Mouse (Mus musculus): ENCODE results near the gene Stac3.

Stac3 gene

DNA sequence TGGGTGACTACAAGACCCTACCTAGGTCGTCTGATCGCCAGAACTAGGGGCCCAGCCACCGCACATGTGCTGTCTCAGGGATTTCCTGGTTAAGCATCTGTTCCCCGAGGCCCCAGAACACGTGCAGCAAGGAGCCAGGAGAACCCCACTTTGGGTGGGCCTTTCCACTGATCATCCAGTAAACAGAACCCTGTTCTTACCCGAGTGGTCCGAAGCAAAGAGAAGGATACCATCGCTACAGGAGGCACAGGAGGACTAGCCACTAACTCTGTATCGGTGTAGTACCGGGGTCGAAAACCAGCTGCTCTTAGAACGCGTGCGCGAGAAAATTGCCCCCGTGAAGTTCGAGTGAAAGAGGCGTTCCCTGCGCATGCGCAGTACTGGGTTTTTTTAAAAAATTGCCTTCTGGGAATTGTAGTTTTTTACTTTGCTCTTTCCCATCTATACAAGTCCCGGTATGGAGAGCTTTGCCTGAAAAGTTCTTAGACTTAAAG is 20.6 kb downstream of the Stac3 start, which contains the start of gene Shmt2:
Gene Shmt2, minus strand, starts transcription at position 357 of the 494 bp plus-strand sequence.
- DNase-seq (ENCODE audit: low spot score in 2 of 2): peak; percentile 79 to 90

- DNase-seq (ENCODE audit: low spot score in 2 of 2): no peak
These were observed 23.3 kb downstream of the Stac3 start for GRCm38 (mm10) chr10:127524646-127525255.

DNA sequence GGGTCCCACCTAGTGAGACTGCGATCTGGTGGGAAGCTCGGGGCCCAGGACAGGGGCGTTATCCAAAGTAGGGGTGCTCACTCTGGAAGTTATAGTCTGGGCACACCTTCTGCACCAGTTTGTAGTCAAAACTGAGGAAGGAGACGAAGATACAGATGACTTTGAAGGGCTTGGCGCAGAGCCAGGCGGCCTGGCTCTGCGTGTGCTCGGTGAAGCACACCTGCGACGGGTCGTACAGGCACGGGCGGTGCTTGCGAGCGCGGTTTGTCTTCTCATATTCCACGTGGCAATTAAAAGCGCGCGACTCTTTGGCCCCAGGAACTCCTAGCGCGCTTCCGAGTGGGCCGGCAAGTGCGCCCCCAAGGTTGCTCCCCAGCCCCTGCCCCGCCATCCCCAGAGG is 24.6 kb downstream of the Stac3 start:
- no peak for DNase-seq (ENCODE audit: low spot score in 2 of 2)

DNA sequence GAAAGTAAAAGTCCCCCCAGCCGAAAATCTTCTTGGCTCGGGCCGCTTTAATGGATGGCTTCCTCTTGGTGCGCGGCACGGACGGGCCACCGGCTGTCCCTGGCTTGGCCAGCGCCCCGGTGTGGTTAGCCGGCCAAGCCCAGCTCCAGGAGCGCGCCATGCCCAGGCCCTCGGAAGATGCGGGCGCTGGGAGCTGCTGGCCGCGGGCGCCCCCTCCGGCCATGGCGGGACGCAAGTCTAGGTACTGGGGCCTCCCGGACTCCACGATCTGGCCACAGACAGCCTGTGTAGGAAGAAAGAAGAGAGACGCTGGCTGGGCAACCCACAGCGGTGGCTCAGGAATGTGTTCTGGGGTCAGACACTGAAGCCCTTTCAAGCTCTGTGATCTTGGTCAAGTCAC is 25.2 kb downstream of the Stac3 start:
- no peak for DNase-seq (ENCODE audit: low spot score in 2 of 2)

- no peak for DNase-seq (ENCODE audit: low spot score in 2 of 2)
These were observed 26.0 kb downstream of the Stac3 start for GRCm38 (mm10) chr10:127527481-127527880.

DNA sequence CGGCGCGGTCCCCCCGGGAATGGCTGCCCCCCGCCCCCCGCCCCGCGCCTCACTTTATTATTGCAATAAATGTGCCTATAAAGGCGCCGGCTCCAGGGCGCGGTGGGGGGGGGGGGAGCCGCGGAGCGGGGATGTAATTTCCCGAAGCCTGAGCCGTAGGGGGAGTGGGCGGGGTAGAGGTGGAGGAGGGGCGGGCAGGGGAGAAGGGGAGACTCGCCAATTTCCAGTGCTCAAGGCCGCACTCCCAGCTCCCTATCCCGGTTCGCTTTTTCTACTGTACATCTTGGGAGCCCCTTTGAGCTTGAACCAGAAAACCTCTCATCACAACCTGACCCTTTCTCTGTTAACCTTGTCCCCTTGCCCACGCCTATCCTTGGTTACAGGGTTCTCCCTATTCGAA is 29.5 kb downstream of the Stac3 start:
- no peak for DNase-seq (ENCODE audit: low spot score in 2 of 2)

- DNase-seq (ENCODE audit: low spot score in 2 of 2): no peak
These were observed 30.1 kb downstream of the Stac3 start for GRCm38 (mm10) chr10:127531548-127531947.

DNA sequence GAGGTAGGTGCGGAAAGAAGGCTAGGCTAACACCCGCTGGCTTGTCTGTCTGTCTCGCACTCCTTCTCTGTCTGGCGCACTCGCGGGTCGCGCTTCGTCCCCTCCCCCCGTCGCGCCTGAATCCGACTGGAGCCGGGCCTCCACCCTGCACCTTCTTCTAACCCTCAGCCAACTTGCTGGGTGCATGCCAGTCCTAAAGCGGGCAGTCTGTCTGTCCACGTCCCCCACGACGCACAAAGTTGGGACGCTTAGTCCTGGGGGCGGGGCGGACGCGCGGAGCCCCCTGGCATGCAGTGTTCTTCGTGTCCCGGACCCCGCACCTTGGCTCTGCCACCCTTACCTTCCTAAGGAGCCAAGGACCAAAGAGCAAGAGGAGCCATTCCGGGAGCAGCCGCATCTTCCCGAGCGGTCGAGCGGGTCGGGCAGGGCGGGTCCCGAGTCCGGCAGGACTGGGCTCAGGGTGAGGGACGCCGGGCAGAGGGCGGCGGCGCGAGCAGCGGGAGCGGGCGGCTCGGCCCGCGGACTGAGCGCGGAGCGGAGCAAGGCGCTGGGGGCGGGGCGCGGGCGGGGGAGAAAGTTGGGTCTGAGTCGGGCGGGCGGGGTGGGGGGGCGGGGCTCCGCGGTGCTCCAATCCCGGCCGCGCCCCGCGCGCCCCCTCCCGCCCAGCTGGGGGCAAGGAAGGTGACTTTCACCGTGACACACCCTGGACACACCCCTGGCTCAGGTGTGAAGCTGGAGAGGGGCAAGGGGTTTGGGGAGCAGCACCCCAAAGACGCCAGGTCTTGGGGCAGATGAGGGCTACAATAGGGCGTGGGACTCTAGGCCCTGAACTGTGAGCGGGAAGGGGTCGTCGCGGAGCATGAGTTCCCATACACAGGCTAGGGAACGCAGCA is 32.8 kb downstream of the Stac3 start, which contains the start of gene Nxph4:
Gene Nxph4, minus strand, starts transcription at position 524 of the 893 bp plus-strand sequence.
- DNase-seq (ENCODE audit: low spot score in 2 of 2): no peak

GRCm38 (mm10) chr10:127534929-127535384 is 33.5 kb downstream of the Stac3 start:
- DNase-seq (ENCODE audit: low spot score in 2 of 2): no peak

DNA sequence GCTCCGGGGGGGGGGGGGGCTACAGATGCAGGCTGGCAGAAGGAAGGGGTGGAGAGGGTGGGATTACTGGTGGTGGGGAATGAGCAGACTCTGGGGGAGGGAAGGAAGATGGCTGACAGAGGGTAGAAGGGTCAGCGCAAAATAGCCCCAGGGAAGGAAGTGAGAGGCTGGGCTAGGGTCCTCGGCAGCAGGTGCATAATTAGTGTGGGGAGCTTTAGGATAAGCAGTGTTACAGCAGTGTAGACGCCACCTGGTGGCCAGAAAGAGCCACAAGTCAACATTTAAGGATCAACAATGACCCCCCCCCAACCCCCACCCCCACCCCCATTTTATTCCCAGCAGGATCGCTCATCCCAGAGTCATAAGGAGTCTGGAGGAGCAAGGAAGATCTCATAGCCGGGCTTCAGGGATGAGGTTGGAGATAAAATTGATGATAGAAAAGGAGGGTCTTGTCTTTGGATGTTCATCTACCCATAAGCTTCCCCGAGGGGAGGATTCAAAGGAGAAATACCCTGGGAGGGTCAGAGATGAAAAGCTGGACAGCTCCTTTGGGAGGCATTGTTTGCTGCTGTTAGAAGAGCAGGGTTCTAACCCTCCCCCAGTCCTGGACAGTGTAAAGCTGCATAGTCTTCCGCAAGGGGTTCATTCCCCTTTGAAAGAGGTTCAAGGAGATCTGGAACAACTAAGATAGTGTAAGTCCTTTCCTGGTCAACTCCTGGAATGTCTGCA is 35.3 kb downstream of the Stac3 start:
- peak in 1 of 2 experiments; percentile 52 for DNase-seq (ENCODE audit: low spot score in 2 of 2)

GRCm38 (mm10) chr10:127537854-127538583 is 36.5 kb downstream of the Stac3 start:
- DNase-seq (ENCODE audit: low spot score in 2 of 2): peak; percentile 80 to 88

GRCm38 (mm10) chr10:127541510-127541909 is 40.0 kb downstream of the Stac3 start:
- no peak for DNase-seq (ENCODE audit: low spot score in 2 of 2)

DNA sequence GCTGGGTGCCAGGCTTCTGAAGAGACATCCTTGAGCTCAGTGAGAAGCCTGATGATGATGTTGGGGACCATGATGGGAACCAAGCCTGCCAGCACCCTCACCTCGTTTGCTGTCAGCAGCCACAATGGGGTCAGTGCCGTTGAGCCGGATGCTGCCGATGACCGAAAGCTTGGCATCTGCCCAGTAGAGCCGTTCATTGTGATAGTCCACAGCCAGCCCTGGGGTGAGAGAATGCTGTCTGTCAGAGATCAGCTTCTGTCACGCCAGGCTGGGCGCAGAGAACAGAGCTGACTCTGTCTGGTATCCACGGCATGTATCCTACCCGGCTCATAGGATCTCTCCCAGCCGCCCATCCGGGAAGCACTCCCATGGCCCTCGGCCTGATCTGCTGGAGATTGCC is 40.6 kb downstream of the Stac3 start:
- no peak for DNase-seq (ENCODE audit: low spot score in 2 of 2)

DNA sequence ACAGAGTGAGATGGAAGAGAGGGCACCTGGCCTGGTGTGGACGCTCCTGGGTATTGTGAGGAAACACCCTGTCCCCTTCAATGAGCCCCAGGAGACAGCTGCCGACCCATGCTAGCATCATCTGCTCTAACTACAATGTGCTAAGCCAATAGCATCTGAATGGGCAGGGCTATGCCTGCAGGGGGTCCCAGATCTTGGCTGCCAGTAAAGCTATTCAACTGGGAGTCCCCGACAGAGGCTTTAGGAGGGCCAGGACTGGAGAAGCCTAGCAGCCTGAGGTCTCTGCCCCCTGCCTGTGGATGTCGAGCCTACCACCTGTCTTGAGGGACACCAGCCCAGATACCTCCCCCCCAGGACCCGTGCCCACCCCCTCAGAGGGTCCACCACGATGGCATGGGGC is 41.2 kb downstream of the Stac3 start:
- DNase-seq (ENCODE audit: low spot score in 2 of 2): no peak

DNA sequence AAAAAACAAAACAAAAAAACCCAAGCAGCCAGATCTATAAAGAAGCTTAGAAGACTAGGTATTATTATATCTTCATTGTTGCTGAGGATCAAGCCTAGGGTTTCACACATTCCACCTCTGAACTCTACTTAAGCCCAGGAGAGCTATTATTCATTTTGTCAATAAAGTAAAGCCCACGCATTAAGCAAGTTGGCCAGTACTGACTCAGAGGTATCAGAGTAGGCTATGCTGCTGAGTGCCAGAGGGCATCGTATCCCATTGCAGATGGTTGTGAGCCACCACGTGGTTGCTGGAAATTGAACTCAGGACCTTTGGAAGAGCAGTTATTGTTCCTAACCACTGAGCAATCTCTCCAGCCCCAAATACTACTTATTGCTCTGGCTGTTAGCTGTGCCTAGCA is 42.4 kb downstream of the Stac3 start:
- DNase-seq (ENCODE audit: low spot score in 2 of 2): no peak

DNA sequence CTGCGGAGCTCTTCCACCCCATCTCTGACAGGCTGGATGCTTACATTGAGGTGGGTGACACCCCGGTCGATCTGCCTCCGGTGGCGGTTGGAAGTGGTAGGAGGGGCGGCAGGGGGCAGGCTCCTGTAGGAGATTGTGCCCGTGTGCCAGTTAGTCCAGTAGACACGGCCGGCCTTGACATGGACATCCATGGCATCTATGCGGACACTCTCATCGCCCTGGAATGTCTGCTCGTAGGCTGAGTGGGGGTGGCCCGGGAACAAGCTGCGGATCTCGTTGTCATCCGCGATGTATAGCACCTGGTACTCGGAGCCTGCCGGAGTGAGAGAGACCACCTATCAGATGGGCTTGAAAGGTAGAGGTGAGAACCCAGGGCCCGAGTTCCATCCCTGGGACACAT is 42.9 kb downstream of the Stac3 start:
- DNase-seq (ENCODE audit: low spot score in 2 of 2): no peak

- DNase-seq (ENCODE audit: low spot score in 2 of 2): no peak
These were observed 45.0 kb downstream of the Stac3 start for GRCm38 (mm10) chr10:127546505-127546904.

- no peak for DNase-seq (ENCODE audit: low spot score in 2 of 2)
These were observed 46.8 kb downstream of the Stac3 start for GRCm38 (mm10) chr10:127548236-127548635.

DNA sequence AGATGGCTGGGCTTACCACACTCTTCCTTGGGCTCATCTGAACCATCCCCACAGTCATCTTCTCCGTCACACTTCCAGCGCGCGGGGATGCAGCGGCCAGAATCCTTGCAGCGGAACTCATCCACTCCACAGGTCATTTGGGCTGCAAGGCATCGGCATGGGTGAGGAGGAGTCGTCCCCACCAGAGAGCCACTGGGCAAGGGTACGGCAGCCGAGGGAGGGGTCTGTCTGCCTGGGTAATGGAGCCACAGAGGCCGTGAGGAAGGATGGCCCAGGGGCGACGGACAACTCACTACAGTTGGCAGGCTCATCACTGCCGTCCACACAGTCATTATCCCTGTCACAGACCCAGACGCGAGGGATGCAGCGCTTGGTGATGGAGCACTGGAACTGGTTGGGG is 48.4 kb downstream of the Stac3 start:
- DNase-seq (ENCODE audit: low spot score in 2 of 2): no peak

DNA sequence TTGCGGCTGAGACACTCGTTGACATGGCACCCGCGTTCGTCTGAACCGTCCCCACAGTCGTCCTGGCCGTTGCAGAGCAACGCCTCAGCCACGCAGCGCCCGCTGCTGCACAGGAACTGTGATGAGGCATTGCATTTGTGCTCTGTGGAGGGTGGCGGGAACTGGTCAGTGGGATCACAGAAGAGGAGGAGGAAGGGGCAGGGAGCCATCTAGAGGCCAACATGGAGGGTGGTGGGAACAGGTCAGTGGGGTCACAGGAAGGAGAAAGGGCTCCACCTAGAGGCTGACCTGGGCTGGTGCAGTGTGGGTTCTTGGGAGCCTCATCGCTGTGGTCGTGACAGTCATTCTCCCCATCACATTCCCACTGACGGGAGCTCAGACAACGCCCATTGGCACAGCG is 54.2 kb downstream of the Stac3 start:
- no peak for DNase-seq (ENCODE audit: low spot score in 2 of 2)

- no peak for DNase-seq (ENCODE audit: low spot score in 2 of 2)
These were observed 55.9 kb downstream of the Stac3 start for GRCm38 (mm10) chr10:127557397-127557796.

Data from frontal cortex, postnatal 36 days (tissue).